Mouse (Mus musculus): ENCODE results near the gene Rbms3.

Gene Rbms3

DNA sequence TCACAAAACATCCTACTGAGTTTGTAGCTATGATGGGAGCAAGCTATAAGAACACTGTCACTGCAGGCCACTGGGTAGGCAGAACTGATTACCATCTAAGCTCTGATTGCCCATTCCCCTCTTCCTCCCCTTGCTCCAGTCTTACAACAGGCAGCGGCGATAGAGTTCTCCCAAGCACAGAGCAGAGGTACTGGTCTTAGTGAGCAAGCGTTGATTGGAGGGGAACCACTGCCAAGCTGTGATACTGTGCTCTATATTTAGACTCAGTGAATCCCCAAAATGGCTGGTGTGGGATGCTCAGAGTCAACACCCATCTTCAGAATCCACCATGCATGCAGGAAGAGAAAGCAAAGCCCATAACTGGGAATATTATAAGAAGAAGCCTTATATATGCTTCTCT, 662.4 kb downstream of the Rbms3 start:
- 76% methylated on average over 3 of the region's 3 CpGs for WGBS

DNA sequence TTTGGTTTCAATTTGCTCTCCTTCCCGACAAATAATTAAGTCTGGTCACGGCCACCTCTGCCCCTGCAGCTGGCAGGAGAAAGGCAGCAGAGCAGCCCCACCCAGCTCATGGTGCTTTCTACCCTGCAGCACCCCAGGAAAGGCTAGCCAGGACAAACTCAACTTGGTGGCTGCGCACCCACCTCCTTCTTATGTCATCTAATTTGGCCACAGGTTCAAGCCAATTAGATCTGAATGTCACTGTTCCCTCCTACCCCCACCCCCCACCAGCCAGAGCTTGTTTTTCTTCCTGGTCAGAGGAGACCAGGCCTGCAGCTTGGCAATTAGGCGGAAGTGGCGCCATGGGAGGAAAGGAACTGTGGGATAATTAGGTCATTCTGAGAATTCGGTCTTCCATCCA, 664.0 kb downstream of the Rbms3 start:
- 45% methylated on average over 6 of the region's 6 CpGs for WGBS

DNA sequence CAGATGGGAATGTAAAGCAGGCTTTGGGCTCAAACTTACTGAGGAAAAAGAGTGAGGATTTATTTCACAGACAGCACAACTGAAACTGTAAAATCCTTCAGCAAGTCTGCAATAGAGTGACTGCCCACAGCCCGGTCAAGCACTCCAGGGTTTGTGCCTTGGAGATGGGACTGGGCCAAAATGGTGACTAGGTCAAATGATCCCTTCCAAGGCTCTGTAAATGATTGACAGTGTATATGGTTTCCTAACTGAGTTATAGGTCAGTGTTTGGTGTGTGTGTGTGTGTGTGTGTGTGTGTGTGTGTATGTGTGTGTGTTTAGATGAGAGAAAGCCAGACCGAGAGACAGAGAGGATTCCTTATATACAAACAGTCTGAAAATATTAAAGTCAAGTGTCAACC, 673.6 kb downstream of the Rbms3 start:
- 90% methylated on average over 2 of the region's 2 CpGs for WGBS

DNA sequence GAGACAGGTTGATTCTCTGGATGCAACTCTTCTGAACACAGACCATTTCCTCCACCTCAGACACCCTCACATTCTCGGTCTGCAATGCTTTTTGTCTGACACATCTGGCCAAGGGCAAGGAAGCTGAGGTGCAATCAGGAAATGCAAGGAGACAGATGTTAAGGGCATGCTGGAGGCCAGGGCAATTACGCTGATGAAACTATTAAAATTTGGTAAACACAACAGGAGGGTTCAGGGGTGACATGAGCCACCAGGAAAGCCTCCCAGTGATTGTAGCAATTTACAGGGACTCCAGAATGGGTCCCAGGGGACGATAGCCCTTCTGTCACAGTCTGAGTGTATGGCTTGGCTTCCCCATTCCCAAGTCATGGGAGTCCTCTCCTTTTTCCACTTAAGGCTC, 681.5 kb downstream of the Rbms3 start:
- WGBS: 83% methylated on average over 3 of the region's 3 CpGs

DNA sequence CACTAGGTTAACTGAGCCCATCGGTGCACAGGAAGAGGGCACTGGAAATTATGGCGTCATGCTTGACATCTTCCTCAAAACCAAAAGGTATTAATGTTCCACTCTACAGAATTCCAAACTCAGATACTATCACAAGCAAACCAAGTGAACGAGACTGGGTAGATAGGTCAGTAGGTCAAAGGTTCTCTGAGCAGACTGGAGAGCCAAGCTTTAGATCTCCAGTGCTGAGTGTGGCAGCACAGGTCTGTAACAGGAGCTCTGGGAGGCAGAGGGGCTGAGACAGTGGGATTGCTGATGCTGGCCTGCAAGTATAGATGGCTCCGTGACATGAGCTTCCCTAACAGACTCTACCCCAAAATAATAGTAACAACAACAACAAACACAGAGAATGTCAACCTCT, 682.3 kb downstream of the Rbms3 start:
- 91% methylated on average over 4 of the region's 4 CpGs for WGBS

DNA sequence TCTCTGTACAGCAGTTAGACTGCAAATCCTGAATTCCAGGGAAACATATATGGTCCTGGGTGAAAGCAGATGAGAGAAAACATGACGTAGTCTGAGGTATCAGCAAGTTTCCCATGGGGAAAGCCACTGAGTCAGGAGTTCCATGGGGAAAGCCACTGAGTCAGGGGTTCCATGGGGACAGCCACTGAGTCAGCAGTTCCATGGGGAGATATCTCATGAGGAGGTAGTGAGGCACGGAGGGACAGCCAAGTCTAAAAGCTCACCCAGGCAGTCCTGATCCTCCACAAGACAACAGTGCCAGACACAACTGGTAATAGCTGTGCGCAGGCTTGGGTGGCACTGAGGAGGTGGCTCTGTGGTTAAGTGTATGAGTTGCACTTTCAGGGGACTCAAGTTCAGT, 682.9 kb downstream of the Rbms3 start:
- 91% methylated on average over 3 of the region's 3 CpGs for WGBS

DNA sequence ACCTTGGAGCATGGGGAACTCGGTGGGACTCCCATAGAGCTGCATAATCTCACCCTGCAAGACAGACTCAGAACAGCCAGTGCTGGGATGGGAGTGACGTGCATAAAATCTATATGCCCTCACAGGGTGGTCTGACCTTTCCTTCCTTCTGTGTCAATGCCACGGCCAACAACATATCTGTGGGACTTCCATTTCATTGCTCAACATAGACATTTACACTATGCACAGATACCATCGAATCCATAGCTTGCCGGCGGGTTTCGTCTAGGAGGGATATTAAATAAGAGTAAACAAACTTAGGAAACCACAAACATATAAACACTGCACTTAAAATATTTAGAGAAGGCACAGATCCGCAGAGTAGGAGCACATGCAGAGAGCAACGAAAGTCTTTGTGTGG, 684.0 kb downstream of the Rbms3 start:
- WGBS: 84% methylated on average over 9 of the region's 9 CpGs

DNA sequence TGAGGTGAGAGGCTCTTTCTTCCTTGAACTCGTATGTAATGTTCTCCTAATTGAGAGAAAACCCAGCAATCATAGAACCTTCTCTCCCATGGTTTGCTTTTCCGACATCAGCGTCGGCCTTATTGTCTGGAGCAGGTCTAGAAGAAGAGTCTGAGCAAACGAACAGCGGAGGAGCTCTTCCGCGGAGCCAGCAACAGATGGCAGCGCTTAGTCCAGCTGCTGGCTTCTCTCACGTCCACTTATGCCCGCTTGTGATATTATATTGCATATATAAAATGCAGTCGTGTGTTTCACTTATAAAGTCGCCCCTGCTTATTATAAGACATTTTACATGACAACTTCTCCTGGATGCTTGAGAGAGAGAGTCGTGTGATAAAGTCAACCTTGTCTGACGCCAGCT, 685.8 kb downstream of the Rbms3 start:
- WGBS: 83% methylated on average over 15 of the region's 15 CpGs

DNA sequence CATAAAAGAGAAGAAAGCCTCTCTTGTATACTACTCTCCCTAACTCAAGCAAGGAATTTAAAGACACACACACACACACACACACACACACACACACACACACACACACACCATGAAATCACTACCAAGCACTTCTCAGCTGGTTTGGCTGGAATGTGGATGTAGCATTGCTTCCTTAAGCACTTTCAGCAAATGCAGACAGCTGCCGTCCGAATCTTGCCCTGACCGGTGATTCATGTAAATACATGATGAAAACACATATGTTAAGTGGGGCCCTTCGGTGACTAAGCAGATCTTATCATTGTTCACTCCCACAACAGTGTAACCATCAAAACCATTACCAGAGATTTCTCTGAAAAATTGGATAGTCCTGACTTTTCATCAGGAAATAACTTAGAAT, 688.6 kb downstream of the Rbms3 start:
- 85% methylated on average over 4 of the region's 4 CpGs for WGBS

DNA sequence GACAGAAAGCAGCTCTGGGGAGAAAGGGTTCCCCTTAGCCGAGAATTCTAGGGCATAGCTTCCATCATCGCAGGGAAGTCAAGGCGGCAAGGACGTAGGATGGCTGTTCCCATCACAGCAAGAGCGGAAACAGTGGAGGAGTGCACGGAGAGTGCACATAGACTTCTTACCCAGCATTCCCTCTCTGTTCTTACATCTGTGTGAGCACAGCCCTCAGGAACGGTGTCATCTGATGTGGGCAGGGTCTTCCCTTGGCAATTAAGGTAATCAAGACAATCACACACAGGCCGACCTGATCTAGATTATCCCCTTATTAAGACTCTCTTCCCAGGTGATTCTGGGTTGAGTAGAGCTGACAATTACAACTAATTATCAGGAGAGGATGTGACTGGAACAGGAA, 689.0 kb downstream of the Rbms3 start:
- WGBS: 76% methylated on average over 8 of the region's 8 CpGs

DNA sequence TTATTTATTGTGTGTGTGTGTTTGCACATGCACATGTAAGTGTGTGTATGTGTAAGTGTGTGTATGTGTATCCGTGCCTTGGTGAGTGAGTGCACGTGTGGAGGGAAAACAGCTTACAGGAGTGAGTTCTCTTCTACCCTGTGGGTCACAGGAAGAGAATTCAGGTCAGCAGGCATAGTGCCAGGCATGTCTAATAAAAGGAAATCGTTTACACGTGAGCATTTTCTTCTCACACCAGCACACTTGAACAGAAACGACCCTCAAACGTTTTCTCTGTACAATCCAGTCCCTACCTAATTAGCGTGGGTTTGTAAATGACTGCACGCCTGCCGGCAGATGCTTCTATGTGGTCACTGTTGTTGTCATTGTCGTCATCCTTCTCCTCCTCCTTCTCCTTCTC, 701.4 kb downstream of the Rbms3 start:
- WGBS: 39% methylated on average over 10 of the region's 10 CpGs

DNA sequence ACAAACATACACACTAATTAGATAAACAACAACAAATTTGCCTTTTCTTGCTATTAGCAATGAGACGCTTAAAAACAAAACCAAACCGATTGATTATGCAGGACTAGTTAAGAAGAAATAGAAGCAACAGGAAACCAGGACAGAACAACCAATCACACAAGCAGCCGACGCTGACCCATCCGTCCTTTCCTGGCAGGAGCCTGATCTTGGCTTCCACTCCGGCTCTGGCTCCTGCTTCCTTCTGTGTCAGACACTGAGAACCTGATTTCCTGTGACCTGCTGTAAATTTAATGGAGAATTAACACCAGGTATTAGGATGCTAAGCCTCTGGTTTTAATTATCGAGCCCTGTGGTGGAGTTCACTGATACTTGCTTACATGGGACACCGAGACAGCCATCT, 706.6 kb downstream of the Rbms3 start:
- WGBS: 77% methylated on average over 8 of the region's 8 CpGs

DNA sequence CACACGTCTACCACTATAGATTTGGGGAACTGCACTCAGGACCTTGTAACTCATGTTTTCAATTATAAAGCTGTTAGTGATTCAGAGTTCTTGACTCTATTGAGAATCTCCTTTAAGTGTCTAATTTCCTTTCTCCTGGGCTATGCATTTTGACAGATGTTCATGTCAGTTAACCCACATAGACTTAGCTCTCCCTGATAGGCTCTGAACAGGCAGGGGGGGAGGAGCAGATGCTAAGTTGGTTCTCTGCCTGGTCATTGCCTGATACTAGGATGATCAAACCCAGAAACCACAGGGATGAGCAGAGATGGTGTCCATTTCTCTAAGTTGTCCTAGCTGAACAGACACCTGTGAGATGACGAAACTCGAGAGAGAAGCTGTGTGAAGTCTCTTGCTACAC, 707.2 kb downstream of the Rbms3 start:
- 80% methylated on average over 3 of the region's 3 CpGs for WGBS

DNA sequence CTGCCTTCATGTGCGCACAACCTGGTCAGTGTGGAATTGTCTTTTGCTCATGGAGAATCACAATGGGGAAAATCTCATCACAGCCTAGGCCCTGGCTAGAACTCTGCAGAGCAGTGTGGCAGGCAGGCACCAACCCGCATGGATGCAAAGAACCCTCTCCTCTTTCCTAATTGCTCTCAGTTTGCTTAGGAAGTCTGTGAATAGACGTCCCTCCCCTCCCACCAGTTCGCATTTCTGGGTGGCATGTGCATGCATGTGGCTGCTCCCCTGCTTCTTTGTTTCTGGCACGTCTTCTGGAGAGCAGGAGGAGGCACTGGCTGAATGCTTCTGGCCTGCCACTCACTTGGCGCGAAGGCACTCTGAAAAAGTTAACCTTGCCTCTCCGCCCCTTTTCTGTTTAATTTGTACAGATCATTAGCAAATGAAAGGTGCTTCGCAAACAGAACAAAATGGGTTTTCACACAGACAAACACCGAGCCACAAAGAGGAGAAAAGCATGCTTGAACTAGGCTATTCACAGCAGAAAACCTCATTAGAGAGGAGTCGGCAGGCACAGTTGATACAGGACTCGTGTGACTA, 710.2 kb downstream of the Rbms3 start:
- WGBS: 60% methylated on average over 12 of the region's 12 CpGs

DNA sequence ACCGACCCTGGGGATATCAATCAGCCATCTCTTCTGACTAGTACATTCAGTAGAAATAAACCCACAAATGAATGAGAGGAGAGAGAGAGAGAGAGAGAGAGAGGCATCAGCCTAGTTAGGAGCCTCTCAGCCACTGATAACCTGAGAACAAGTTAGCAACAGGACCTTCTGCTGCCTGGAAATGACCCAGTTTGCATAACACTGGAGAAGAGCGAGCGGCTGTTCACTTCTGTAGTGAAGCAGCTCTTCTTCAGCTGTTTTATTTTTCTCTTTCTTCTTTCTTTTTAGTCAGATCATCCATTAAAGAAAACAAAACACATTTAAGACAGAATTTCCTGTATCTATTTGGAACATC, 717.2 kb downstream of the Rbms3 start:
- WGBS: 54% methylated on average over 3 of the region's 3 CpGs

DNA sequence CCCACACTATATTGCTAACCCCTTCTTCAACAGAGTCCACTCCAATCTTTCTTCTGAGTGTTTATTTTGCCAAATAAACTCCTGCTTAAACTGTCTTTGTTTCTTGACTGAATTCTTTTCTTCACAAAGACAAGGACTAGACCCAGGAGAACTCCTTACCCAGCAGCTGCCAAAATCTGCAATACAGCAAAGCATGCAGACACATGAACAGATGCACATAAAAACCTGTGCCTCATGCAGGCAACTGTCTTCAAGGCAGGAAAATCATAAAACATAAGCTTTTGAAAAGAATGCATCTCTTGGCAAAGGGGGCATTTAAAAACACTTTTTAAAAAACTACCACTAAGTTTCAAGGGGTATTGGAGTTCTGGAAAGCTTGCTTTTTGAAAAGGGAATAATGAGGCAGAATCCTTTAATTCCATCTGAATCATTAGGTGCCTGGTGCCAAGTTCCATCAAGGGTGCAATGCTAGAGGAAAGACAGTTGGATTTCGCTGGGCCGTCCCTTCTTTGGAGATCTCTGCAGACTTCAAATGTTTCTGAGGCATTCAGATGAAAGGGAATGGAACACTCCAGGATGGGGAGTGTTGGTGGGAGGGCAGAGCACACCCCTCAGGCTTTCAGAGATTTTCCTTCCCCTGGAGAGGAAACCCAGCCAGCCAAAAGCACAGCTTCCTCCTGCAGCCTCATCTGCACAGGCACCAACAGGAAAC, 717.8 kb downstream of the Rbms3 start:
- 49% methylated on average over 2 of the region's 2 CpGs for WGBS

DNA sequence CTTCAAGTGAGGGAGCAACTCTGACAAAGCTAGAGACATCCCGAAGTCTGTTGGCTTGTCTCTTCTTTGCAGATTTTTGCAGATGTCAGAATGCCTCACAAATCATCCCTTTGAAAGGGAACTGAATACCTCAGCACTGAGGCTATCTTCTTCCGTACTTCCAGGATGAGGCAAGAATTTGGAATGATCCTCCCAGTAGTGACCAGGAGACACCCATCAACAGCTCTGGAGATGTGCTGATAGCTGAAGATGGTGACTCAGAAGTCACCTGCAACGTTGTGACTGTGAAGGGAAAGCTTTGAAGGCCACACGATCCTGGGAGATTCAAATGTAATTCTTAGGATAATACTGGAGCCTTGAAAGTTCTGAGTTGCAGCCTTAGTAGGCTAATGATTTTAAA, 720.2 kb downstream of the Rbms3 start:
- 80% methylated on average over 4 of the region's 4 CpGs for WGBS

DNA sequence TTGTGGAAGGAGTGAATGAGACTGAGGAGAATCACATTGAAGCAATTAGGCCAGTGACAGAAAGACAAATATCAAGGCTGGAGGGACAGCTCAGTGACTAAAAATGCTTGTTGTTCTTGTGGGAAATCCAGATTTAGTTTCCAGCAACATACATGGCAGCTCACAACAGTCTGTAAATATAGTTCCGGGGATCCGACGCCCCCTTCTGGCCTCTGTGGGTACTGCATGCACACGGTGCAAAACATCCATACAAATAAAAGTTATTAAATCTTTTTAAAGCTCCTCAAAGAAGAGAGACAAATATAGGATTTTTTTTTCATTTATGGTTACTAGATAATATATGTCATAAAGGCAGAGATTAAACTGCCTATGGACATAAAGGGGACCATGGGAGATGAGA, 722.8 kb downstream of the Rbms3 start:
- WGBS: 67% methylated on average over 4 of the region's 4 CpGs

DNA sequence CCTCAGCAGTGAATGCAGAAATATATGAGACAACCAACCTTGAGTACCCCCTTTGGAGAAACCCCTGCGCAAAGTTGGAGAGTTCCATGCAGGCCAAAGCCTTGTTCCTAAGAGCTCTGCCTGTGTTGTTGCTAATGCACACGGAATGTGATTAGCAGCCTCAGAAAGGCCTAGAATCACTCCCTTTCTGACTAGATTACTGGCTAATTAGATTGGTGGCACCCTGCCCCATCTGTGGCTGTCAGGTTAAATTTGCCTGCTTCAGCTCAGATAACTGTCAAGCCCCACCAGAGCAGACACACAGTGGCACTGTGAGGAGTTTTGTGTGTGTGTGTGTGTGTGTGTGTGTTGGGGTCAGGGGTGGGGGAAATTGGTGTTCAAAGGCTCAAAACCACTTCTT, 724.1 kb downstream of the Rbms3 start:
- WGBS: 81% methylated on average over 2 of the region's 2 CpGs

DNA sequence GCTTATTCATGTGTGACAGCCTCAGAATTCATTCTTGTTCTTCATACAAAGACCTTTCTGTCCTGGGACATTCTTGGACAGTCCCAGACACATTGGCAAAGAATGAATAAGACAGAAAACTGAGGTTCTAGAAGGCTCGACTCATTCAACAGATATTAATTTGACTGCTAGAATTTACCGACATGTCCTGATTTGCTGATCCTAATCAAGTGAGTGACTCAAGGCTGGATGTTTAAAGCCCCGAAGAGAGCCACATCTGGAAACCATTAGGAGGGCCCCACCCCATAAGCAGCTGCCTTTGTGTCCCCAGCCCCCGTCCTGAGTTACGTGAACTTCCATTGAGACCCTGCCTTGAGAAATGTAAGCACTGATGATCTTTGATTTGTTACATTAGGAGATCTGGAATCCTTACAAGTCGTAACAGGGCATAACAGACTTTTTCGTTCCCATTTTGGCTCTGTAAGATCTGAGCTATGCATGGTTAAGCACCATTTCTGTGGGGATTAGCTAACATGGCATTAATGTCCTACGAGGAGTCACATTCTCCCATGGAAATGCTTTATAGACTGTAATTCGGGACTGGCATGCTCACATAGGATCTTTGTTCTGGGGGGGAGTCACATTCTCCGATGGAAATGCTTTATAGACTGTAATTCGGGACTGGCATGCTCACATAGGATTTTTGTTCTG, 726.3 kb downstream of the Rbms3 start:
- 60% methylated on average over 11 of the region's 11 CpGs for WGBS

DNA sequence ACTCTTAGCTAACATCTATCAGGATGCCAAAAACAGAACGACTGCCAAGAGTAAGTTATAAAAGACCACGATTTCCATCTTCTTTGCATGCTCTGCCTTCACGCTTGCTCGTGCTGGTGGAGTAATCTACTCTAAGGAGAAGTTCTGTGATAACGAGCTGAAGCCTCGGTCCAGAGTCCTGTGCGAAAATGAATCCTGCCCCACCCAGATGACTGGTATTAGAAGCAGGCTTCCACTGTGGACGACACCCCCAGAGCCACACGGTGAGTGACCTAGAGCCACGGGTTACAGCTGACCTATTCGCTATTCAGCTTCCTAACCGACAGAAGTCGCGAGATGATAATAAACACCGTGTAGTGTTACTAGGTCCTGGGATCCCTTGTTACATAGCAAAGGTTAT, 730.3 kb downstream of the Rbms3 start:
- 66% methylated on average over 15 of the region's 15 CpGs for WGBS

DNA sequence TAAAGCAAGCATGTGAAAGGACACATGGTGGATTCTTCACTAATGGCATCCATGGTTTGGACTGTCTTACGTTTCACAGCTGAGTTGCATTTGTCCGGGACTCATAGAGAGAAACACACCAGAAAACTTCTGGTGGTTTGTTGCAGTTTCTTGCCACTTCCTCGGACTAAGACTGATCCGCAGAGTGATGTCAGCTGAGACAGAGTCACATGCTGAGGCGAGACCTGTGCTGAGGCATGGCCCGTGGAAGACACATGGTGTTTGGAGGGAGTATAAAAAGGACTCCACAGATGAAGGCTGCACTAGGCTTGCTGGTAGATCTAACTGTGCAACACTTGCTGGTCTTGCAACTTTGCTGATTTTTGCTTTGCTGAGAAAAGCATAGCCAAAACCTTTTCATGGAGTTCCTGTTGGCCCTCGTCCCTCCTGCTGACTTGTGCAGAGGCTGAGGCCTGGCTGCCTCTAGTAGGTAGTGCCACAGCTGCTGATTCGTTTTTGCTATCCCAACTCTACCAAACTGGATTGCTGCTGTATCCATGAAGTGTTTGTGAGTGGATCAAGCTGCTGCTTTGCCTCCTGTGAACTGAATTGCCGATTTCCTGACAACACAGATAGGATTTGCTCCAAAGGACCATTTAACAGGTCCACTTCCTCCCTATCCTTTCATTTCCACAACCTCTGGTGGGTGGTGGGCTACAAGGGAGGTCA, 742.6 kb downstream of the Rbms3 start:
- WGBS: 91% methylated on average over 9 of the region's 9 CpGs

DNA sequence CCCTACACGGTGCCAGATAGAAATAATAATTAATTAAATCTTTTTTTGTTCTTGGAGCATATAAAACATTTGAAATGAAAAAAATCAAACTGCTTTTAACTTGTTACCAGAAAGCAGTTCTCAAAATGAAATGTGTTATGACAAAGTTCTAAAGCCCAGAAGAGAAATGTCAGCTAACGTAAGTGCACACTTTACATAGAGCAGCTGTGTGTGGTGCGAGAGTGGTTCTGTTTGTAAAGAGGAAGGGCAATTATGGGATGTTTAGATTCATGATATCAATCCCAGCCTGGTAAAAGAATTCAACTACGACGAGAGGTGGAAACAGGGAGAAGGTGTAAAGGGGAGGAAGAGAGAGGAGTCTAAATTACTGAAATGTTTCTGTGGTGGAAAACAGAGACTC, 744.1 kb downstream of the Rbms3 start:
- 83% methylated on average over 5 of the region's 5 CpGs for WGBS
